Mouse (Mus musculus) lung, embryonic 15.5 days (tissue): Measurements from ENCODE around the gene Tpbpa. TPM values are rescaled to one million over a fixed set of nuclear protein-coding genes. Genes with fewer than 3 reads are reported as not detected.

Experiments
- polyA plus RNA-seq: library from polyadenylated mRNA; unstranded; fragments of >200 nt; fragmentation: Nextera tagmentation; extraction: Ambion mirVana; gene quantifications from 2 replicates; pipeline ENCODE4 v1.2.1, GENCODE M21; 2015

Tpbpa gene
- polyA plus RNA-seq, 1 experiment from 2014 or later: not detected

Other genes starting within 250 kb of the Tpbpa start
- not detected in 2 replicates for gene BC051665, start 155.6 kb downstream of the Tpbpa start, polyA plus RNA-seq
- not detected in 2 replicates for gene Ctsll3, start 139.1 kb downstream of the Tpbpa start, polyA plus RNA-seq
- gene 4930486L24Rik, start 77.5 kb downstream of the Tpbpa start, polyA plus RNA-seq: 0.34 TPM in 1 of 2 replicates, not detected in the other
- gene Gm49392, start 45.1 kb downstream of the Tpbpa start, polyA plus RNA-seq: 0.33 and 0.84 TPM in 2 replicates
- gene Ctla2b, start 44.5 kb downstream of the Tpbpa start, polyA plus RNA-seq: 7.4 and 10.0 TPM in 2 replicates
- gene Tpbpb, start 37.1 kb downstream of the Tpbpa start, polyA plus RNA-seq: not detected in 2 replicates
- gene Gm49393, start 6.4 kb downstream of the Tpbpa start, polyA plus RNA-seq: not detected in 2 replicates
- gene Gm49391, start 5.4 kb downstream of the Tpbpa start, polyA plus RNA-seq: 3.9 and 4.2 TPM in 2 replicates
- gene Ctla2a, start 5.4 kb downstream of the Tpbpa start, polyA plus RNA-seq: 81.0 and 85.0 TPM in 2 replicates
- not detected in 2 replicates for gene Ctsj, start 64.0 kb upstream of the Tpbpa start, polyA plus RNA-seq
- gene Ctsq, start 98.6 kb upstream of the Tpbpa start, polyA plus RNA-seq: not detected in 2 replicates
- gene Ctsr, start 222.3 kb upstream of the Tpbpa start, polyA plus RNA-seq: not detected in 2 replicates